Mouse (Mus musculus) heart, embryonic 11.5 days (tissue): ENCODE results near the gene 4930578C19Rik. TPM values are rescaled to one million over a fixed set of nuclear protein-coding genes. Genes with fewer than 3 reads are reported as not detected.
"Not testable (repeated sequence)": the region's sequence is repeated elsewhere in the genome, so short reads cannot be mapped to it uniquely, and the experiment has no call there.

ENCODE experiments used
- ATAC-seq: fragments of 200-750 bp; cut with Nextera tagmentation; replicated peaks from 2 replicates; pipeline ENCODE4 v1.8.0; 2017; ENCODE audit warnings: moderate library complexity; ENCODE audit not compliant: insufficient number of reproducible peaks, low FRiP score, low TSS enrichment
- H3K27ac ChIP-seq: fragments of 300-500 bp; sonication (generic); 2 replicates; pipeline ENCODE4 v1.5.1; 2014; ENCODE audit warnings: mild to moderate bottlenecking, low read depth, low read length
- H3K27me3 ChIP-seq: fragments of 300-500 bp; sonication (generic); 2 replicates; pipeline ENCODE4 v1.6.1; 2014; ENCODE audit warnings: mild to moderate bottlenecking, low read length, mixed read lengths; ENCODE audit not compliant: control insufficient read depth, insufficient read depth
- H3K36me3 ChIP-seq: fragments of 300-500 bp; sonication (generic); 2 replicates; pipeline ENCODE4 v1.6.1; 2014; ENCODE audit warnings: mild to moderate bottlenecking, low read length, moderate library complexity, mixed read lengths; ENCODE audit not compliant: control insufficient read depth, insufficient read depth
- H3K4me1 ChIP-seq: fragments of 300-500 bp; sonication (generic); 2 replicates; pipeline ENCODE4 v1.6.1; 2014; ENCODE audit warnings: low read length; ENCODE audit not compliant: control insufficient read depth, insufficient read depth
- H3K4me2 ChIP-seq: fragments of 300-500 bp; sonication (generic); 2 replicates; pipeline ENCODE4 v1.6.1; 2014; ENCODE audit warnings: mild to moderate bottlenecking, moderate library complexity
- H3K4me3 ChIP-seq: fragments of 300-500 bp; sonication (generic); 2 replicates; pipeline ENCODE4 v1.5.1; 2014; ENCODE audit warnings: low read depth, low read length
- H3K9ac ChIP-seq: fragments of 300-500 bp; sonication (generic); 2 replicates; pipeline ENCODE4 v1.6.1; 2014; ENCODE audit warnings: mild to moderate bottlenecking, low read depth, low read length, moderate library complexity
- H3K9me3 ChIP-seq: fragments of 300-500 bp; sonication (generic); replicated peaks from 2 replicates; pipeline ENCODE4 v1.6.1; 2016; ENCODE audit warnings: low read length; ENCODE audit not compliant: control insufficient read depth
- WGBS: fragments of 180-500 bp; shearing (Covaris S2); extraction: QIAGEN DNeasy Blood & Tissue Kit; methylation state at CpG from one replicate; pipeline ENCODE4 v1.1.7; 2014; ENCODE audit not compliant: insufficient replicate concordance; 5-methylcytosine and 5-hydroxymethylcytosine counted together
- polyA plus RNA-seq: library from polyadenylated mRNA; unstranded; fragments of >200 nt; fragmentation: Nextera tagmentation; extraction: Ambion mirVana; gene quantifications from 2 replicates; pipeline ENCODE4 v1.2.1, GENCODE M21; 2014

4930578C19Rik gene
- polyA plus RNA-seq, 1 experiment from 2014 or later: 0.13 TPM

DNA sequence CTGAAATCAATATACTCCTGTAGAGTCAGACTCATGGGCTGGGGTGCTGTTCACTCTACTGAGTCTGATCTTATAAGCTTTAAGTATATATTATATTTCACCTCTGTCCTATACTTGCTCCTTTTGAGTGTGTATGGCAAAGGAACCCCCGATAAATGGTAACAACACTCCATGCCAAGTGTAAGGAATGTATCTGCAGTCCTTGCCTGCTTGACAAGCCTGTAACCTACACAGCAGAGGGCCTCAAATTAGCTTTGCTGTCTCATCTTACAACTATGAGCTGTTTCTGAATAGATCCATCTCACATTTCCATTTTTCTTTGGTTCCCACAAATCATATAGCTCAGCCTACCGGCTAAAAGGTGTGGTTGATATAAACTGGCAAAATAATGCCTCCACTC, 46.6 kb downstream of the 4930578C19Rik start:
- H3K9me3 ChIP-seq: no peaks in the 10 kb centered on the region
- WGBS: 79% methylated on average over 2 of the region's 2 CpGs
- H3K4me3 ChIP-seq: no peak overlapping the region
- no peaks in the 10 kb centered on the region for H3K4me1 ChIP-seq
- H3K27me3 ChIP-seq: no peaks in the 10 kb centered on the region
- H3K9ac ChIP-seq: no peak overlapping the region
- no peak for ATAC-seq
- H3K4me2 ChIP-seq: no peak overlapping the region
- H3K27ac ChIP-seq: no peak overlapping the region
- H3K36me3 ChIP-seq: no peaks in the 10 kb centered on the region

DNA sequence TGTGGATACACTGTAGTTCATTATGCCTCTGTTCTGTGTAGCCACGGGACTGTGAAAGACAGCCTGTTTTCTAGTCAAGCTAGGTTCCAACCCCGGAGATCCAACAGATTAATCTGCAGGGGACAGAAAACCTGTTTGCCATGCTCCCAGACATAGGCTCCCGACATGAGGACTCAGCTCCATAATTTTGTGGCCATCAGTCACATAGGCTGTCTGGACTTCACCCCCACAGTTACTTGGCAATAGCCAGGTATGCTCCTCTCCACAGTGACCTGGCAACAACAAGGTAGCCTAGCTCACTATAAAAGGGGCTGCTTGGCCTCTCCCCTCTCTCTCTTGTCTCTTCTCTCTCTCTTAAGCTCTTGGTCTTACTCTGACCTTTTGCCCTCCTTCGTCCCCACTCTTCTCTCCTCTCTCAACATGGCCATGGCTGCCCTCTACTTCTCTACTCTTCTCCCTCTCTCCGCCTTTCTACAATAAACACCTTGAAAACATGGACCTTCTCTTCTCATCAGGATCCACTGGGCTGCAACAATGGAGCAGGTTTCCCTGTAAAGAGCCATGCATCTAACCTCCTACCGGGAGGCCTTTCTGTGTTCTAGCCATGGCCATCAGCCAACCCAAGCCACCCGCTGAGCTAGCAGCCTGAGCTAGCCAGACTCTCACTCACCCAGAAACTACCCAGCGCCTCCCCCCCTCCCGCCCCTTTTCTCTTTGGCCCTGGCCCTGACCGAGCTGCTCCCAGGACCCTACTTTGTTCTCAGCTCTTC, 49.9 kb downstream of the 4930578C19Rik start:
- Histone ChIP-seq H3K36me3 (no peaks in the 10 kb centered on the region), H3K27me3 (no peaks in the 10 kb centered on the region), H3K4me2 (no peak overlapping the region), H3K9me3 (no peaks in the 10 kb centered on the region), H3K4me1 (no peaks in the 10 kb centered on the region), H3K27ac (no peak overlapping the region), H3K9ac (no peak overlapping the region), H3K4me3 (no peak overlapping the region)
- WGBS: 80% methylated on average over 10 of the region's 10 CpGs
- no peak for ATAC-seq

DNA sequence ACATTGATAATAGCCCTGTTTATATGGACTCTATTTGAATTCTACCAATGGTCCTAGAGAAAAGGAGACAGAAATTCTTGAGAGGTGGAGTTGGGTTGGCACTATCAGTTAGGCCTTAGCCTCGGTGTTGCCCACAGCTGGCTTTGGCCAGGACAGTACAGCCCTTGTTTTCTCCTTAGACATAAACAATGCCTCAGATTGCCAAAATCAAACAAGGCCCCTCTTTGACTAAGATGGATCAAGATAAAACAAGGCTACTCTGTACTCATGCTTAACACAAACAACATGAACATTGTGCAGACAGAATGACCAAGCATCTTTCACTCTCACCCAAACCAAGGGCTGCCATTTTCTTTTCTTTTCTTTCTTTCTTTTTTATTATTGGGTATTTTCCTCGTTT, 51.6 kb downstream of the 4930578C19Rik start:
- H3K4me2 ChIP-seq: no peak overlapping the region
- H3K27ac ChIP-seq: no peak overlapping the region
- H3K4me3 ChIP-seq: no peak overlapping the region
- H3K27me3 ChIP-seq: no peaks in the 10 kb centered on the region
- H3K4me1 ChIP-seq: no peaks in the 10 kb centered on the region
- WGBS: 60% methylated on average over 2 of the region's 2 CpGs
- no peaks in the 10 kb centered on the region for H3K9me3 ChIP-seq
- no peak for ATAC-seq
- no peaks in the 10 kb centered on the region for H3K36me3 ChIP-seq
- H3K9ac ChIP-seq: no peak overlapping the region

DNA sequence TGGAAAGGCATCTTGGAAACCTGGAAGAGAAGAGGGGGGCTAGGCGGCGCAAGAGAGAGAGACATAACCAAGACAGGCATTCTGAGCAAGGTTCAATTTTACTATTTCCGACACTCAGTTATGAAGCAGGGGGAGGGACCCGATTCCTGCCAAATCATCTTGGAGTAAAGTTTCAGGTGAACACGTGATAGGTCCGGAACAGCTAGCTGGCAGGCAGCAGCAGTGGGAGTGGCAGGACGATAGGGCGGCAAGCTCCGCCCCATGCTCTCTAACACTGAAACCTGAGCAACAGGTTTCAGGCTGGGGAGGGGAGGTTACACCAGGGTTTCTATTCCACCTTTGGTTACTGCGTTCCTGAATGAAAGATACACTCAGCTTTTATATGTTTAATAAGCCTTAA, 58.9 kb downstream of the 4930578C19Rik start:
- H3K4me1 ChIP-seq: no peaks in the 10 kb centered on the region
- H3K27me3 ChIP-seq: no peaks in the 10 kb centered on the region
- H3K36me3 ChIP-seq: no peaks in the 10 kb centered on the region
- H3K9me3 ChIP-seq: no peaks in the 10 kb centered on the region
- H3K27ac ChIP-seq: no peak overlapping the region
- no peak overlapping the region for H3K4me2 ChIP-seq
- no peak for ATAC-seq
- H3K4me3 ChIP-seq: no peak overlapping the region
- WGBS: 46% methylated on average over 10 of the region's 10 CpGs
- no peak overlapping the region for H3K9ac ChIP-seq

DNA sequence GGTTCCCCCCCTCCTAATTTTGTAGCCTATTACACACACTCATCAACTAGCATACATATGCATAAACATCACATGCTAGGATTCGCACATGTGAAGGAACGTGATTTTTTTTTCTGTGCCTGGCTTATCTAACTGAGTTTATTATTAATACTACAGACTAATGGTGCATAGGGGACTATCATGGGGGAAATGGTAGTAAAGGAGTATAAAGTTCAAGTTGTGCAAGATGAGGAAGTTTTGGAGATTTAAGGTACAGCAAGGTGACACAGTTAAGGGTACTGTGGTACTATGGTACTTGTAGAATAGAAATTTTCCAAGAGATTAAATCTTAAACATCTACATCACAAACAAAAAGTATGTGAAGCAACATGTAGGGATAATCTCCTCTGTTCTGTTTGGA, 64.5 kb downstream of the 4930578C19Rik start:
- no peak for ATAC-seq
- no peak overlapping the region for H3K9ac ChIP-seq
- WGBS: 86% methylated on average over 2 of the region's 2 CpGs

DNA sequence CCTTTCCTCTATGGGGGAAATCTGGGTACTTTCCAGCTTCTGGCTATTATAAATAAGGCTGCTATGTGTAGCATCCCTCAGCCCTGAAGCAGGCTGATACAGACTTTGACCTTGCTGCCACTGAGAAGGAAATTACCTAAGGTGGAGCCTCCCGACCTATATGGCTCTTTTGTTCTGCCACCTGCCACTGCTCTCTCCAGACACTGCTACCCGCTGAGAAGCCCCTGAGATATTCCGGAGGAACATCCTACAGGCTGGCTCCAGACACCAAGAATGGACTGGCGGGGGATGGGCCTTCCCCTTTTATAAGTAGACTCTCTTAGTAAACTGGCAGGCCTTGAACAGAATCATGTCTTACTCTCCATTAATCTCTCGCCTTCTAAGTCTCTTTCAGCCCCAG, 77.0 kb downstream of the 4930578C19Rik start:
- WGBS: 77% methylated on average over 5 of the region's 5 CpGs

More for the DNA sequence above, 64.5 kb downstream of the 4930578C19Rik start:
- Histone ChIP-seq H3K36me3 (no peaks in the 10 kb centered on the region), H3K4me2 (no peak overlapping the region), H3K4me3 (no peak overlapping the region), H3K27me3 (no peaks in the 10 kb centered on the region), H3K4me1 (no peaks in the 10 kb centered on the region), H3K27ac (no peak overlapping the region), H3K9me3 (no peaks in the 10 kb centered on the region)

More for the DNA sequence above, 77.0 kb downstream of the 4930578C19Rik start:
- not testable (repeated sequence) for H3K9ac ChIP-seq, H3K4me2 ChIP-seq, H3K36me3 ChIP-seq, H3K9me3 ChIP-seq, H3K4me3 ChIP-seq, H3K27ac ChIP-seq, ATAC-seq, H3K27me3 ChIP-seq, H3K4me1 ChIP-seq
